Mouse (Mus musculus) ovary, adult 18-20 months (tissue): ENCODE data around the gene Gsk3b.
"Not testable (repeated sequence)": the region's sequence is repeated elsewhere in the genome, so short reads cannot be mapped to it uniquely, and the experiment has no call there.

Experiments used
- DNase-seq: peaks from one replicate; pipeline ENCODE4 v3.0.0; 2022; ENCODE audit warnings: low spot score, mixed read lengths

Gsk3b gene

DNA sequence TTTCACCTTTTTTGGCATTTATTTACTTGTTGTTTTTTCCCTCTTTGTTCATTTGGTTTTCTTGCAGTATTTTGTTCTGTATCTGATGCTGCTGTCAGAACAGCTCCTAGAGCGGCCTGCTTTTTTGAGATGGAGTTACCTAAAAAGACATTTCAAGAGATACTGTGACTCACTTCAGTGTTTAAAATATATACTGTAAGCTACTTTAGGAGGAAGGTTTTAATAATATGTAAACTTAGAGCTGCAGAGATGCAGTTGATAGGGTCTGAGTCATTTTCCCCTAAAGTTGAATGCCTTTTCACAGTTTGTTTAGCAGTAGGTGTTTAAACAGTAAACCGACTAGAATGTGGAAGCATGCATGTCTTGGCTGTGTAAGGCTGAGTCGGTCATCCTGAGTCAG is 101.7 kb downstream of the Gsk3b start:
- DNase-seq = no peak

- DNase-seq = no peak
These were observed 102.7 kb downstream of the Gsk3b start for GRCm38 (mm10) chr16:38191460-38191859.

DNA sequence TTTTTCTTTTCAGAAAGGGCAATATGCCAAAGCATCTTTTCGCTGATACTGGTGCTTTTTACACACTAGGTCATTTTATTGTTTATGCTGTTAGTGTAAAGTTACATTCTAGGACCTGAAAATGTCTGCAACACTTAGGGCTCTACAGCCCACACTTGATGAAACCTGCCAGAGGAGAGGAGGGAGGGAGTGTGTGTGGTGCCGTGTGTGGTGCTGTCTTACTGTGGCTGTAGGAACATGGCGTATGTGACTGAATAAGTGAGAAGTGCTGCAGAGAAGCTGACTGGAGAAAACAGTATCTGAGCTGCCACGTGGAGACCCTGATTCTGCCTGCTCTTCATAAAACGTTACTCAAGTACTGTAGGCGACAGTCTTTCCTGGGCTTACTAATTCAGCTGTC is 103.8 kb downstream of the Gsk3b start:
- DNase-seq = no peak

DNA sequence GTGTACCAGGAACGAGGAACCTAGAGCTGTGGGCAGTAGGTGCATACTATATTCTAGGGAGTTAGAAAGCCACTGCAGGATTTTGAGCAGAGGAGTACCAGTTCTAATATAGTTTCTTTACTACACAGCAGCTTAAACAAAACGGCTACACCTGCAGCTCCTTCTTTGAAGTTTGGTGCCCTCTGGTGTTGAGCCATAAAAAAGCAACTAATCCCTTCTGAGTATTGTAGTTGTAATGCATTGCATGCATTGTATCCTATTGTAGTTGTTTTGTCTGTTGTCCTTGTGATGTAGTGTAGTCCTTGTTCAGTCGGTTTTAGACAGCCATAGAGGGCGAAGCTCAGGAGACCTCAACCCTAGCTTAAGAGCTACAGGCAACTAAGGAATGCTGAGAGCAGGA is 108.5 kb downstream of the Gsk3b start:
- DNase-seq = no peak

DNA sequence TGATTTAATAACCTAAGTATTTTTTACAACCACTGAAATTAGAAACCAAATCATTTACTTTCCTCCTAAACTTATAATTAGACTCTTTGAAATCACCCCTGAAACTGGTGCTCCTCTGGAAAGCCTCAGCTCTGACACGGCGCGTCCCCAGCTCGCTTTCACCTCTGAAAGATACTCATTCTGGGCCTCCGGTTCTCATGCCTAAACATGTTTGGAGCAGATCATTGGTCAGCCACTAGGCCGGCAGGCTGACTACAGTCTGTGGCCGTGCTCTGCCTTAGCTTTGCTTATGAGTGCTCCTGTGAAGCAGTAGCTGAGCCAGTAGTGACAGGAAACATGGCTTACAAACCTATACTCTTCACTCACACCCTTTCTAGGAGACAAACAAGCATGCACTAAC is 116.5 kb downstream of the Gsk3b start:
- DNase-seq = no peak

GRCm38 (mm10) chr16:38222491-38222890 is 133.7 kb downstream of the Gsk3b start:
- DNase-seq = not testable (repeated sequence)

- DNase-seq = no peak
These were observed 148.3 kb downstream of the Gsk3b start for GRCm38 (mm10) chr16:38236936-38237585.

GRCm38 (mm10) chr16:38239729-38240128 is 150.9 kb downstream of the Gsk3b start:
- DNase-seq = no peak

DNA sequence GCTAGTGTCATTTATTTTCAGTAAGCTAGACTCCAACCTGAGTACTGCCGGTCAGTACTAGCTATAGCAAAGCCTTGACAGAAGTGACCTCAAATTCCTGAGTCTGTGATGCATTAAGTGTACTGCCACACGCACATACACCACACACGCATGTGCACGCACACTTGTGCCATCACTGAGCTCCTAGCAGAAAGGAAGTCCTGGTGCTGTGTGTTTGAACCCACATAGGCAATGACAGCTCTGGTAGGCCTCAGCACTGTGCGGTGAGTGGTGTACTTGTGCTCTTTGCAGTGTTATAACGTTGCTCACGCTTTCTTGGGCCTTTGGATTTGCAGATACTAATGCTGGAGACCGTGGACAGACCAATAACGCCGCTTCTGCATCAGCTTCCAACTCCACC is 151.4 kb downstream of the Gsk3b start:
- no peak for DNase-seq

- no peak for DNase-seq
These were observed 155.3 kb downstream of the Gsk3b start for GRCm38 (mm10) chr16:38244111-38244510.

DNA sequence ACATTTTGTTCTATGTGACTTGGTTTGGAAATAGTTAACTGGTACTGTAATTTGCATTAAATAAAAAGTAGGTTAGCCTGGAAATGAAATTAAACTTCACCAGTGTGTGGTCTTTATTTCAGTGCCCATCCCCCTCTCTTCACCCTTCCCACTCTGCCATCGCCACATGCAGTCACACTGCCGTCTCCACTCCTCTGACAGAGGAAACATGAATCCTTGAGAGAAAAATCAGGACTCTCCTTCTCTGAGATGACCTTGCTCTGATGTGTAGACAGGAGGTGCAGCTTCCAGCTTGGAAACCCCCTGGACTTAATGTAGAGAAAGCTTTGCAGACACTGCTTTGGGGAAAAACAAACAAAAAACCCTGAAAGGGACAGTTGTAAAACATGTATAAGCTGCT is 156.6 kb downstream of the Gsk3b start:
- DNase-seq = no peak

GRCm38 (mm10) chr16:38245849-38246585 is 157.2 kb downstream of the Gsk3b start:
- DNase-seq = no peak

GRCm38 (mm10) chr16:38248331-38248961 is 159.6 kb downstream of the Gsk3b start:
- no peak for DNase-seq

DNA sequence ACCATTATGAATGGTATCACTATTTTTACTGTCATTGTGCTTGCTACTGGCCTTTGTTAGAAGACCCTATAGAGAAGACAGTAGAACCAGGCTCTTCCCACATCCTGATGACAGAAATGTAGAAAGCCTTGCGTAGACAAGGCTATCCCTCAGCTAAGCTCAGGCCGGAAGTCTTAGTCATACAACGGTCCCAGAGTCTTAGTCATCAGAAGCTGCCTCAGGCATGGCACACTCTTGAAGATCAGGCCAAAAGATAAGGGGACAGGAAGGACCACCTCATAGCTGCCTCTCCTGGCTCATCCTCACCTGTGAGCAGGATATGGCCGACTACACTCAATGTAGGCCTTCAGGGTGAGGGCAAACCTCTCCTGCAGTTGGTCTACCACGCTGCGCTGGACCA is 161.7 kb downstream of the Gsk3b start:
- no peak for DNase-seq

- DNase-seq = no peak
These were observed 165.2 kb downstream of the Gsk3b start for GRCm38 (mm10) chr16:38254001-38254400.

GRCm38 (mm10) chr16:38255107-38255506 is 166.3 kb downstream of the Gsk3b start:
- DNase-seq = no peak

DNA sequence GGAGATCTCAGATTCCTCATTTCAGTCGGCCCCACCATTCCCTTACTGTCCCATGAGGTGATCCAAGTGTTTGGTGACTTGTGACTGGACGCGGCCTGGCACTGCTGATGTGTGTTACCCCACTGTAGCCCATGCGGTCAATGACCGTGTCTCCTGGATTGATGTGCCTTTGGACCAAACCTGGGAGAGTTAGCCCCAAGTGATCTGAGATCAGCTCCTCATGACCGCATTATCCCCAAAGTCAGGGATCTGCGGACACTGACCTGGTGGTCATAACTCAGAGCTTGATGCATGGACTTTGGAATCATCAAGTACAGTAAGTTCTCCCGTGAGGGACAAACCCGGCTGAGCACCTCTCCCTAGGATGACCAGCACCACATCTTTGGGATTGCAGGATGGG is 167.1 kb downstream of the Gsk3b start:
- no peak for DNase-seq

DNA sequence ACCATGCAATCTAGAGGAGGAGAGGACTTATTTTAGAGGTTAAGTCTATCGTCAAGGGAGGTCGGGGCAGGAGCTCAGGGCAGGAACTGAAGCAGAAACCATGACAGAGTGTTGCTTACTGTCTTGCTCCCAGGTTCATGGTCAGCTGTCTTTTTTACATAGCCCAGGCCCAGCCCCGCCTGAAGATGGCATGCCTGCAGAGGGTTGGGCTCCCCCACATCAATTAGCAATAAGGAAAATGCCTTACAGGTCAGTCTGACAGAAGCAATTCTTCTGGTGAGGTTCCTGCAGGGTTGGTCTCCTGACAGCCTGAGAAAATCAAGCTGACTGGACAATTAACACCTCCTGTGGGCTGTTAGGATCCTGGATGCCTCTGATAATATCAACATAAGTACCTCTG is 182.8 kb downstream of the Gsk3b start:
- DNase-seq = no peak

DNA sequence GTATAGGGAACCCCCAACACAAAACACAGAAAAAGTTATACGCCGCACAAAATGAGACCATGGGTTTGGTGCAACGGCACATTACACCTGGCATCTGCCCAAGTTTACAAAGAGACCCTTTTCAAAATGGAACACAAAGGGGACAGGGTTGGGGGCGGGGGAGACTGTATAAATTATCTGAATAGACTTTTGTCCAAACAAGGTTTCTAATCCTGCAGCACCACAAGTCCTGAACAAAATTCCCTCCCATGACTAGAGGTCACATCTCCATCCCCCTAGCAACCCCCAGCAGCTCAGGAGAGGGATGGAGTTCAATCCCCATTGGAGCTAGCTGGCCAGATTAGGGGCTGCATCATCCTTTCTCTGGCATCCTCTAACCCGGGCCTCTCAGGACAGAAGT is 183.7 kb downstream of the Gsk3b start:
- DNase-seq = no peak

DNA sequence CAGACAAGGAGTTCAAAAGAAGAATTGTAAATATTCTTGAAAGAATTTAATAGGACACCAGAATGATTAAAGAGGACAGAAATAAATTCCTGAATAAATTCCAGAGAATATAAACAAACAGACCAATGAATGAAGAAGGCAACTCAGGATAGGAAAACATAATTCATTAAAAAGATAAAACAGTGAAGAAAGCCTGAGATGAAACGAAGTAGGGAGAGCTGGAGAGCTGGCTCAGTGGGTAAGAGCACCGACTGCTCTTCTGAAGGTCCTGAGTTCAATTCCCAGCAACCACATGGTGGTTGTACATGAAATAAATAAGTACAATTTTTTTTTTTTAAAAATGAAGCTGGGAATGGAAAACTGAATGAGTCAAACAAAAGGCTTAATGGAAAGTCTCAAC is 185.9 kb downstream of the Gsk3b start:
- DNase-seq = no peak

- no peak for DNase-seq
These were observed 191.0 kb downstream of the Gsk3b start for GRCm38 (mm10) chr16:38279794-38280193.

DNA sequence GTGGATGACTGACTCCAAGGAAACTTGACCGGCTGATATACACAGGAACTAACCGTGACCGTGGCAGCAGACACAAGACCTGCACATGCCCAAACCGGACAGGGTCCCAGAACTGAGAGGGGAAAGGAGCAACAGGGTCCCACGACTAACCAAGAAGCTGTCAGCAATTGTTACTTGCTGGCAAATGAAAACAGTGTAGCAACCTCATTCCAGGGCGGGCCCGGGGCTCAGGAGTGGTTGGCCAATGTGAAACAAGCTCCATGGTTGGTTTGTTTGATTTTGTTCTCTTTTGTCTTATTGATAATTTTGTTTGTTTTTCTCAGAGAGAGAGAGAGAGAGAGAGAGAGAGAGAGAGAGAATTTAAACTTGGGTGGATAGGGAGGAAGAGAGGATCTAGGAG is 192.2 kb downstream of the Gsk3b start:
- DNase-seq = no peak

- no peak for DNase-seq
These were observed 193.9 kb downstream of the Gsk3b start for GRCm38 (mm10) chr16:38282559-38283160.
